ENCODE assay signal across 16 mouse cellular contexts in the genomic region with DNA sequence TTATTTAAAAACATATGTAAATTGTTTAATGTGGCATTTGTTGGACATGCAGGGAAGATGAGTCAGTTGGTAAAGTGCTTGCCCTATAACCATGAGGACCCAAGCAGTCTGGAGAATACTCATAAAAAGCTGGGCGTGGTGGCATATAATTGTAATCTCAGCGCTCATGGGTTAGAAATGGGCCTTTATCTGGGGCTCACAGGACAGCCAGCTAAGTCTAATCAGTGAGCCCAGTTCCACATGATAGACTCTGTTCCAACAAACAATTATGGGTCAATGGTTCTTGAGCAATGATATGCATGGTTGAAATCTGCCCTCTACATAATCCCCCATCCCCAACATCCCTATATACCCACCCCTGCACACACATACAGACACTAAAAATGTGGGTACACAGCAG.
"Had no signal": no experiment of that assay in that cellular context is flagged by ENCODE, and none has a peak within 500 bp of the region (broad histone marks: within the 10 kb centered on the region; RNA-seq: fewer than 3 reads in every experiment).

No protein-coding gene starts in this region.

- H3K27me3 ChIP-seq: limb, embryonic 13.5 days; lung, embryonic 15.5 days; megakaryocyte, embryonic 14.5 days had no signal

- H3K4me1 ChIP-seq: limb, embryonic 10.5 days; limb, embryonic 13.5 days; lung, embryonic 15.5 days; megakaryocyte, embryonic 14.5 days had no signal

- H3K9me3 ChIP-seq: limb, embryonic 10.5 days; limb, embryonic 13.5 days; lung, embryonic 15.5 days; megakaryocyte, embryonic 14.5 days had no signal

- H3K27ac ChIP-seq: layer of hippocampus, adult 2 months; limb, embryonic 10.5 days; limb, embryonic 13.5 days; lung, embryonic 15.5 days had no signal

- H3K4me3 ChIP-seq: layer of hippocampus, adult 2 months; limb, embryonic 10.5 days; limb, embryonic 13.5 days; lung, embryonic 15.5 days; megakaryocyte, embryonic 14.5 days had no signal

- H3K4me2 ChIP-seq: limb, embryonic 13.5 days; lung, embryonic 15.5 days; midbrain, embryonic 11.5 days had no signal

- DNase-seq: kidney, adult 18-20 months; kidney, adult 9 months; kidney, postnatal 25 days; layer of hippocampus, adult 9-11 months; lung, adult 18-20 months; lung, postnatal 10 days; lung, postnatal 36 days; midbrain, embryonic 14.5 days; thymus, adult 2 months; thymus, postnatal 25 days had no signal

- H3K36me3 ChIP-seq: limb, embryonic 10.5 days; limb, embryonic 13.5 days; lung, embryonic 15.5 days had no signal

- H3K9ac ChIP-seq: limb, embryonic 13.5 days; lung, embryonic 15.5 days had no signal
